Mouse (Mus musculus) lung, embryonic 15.5 days (tissue): ENCODE measurements at regions not wholly inside any gene's neighbourhood (a gene's known extent, or its start where the extent isn't known, plus 50 kb on each side); places are given as distances from the start of the nearest gene placed in this dataset.

ENCODE experiments used
- ATAC-seq: fragments of 200-750 bp; cut with Nextera tagmentation; 2 replicates; pipeline ENCODE4 v1.8.0; 2017; ENCODE audit warnings: moderate number of reproducible peaks, borderline replicate concordance; ENCODE audit not compliant: low FRiP score, low TSS enrichment; ENCODE audit errors: extremely low read depth
- H3K27ac ChIP-seq: fragments of 300-500 bp; sonication (generic); 2 replicates; pipeline ENCODE4 v1.5.1; 2015; ENCODE audit warnings: moderate library complexity, mild to moderate bottlenecking, inconsistent platforms
- H3K27me3 ChIP-seq: fragments of 300-500 bp; sonication (generic); 2 replicates; pipeline ENCODE4 v1.6.1; 2015; ENCODE audit warnings: inconsistent platforms
- H3K36me3 ChIP-seq: fragments of 300-500 bp; sonication (generic); 2 replicates; pipeline ENCODE4 v1.6.1; 2015; ENCODE audit warnings: inconsistent platforms
- H3K4me1 ChIP-seq: fragments of 300-500 bp; sonication (generic); 2 replicates; pipeline ENCODE4 v1.6.1; 2015; ENCODE audit warnings: inconsistent platforms
- H3K4me2 ChIP-seq: fragments of 300-500 bp; sonication (generic); 2 replicates; pipeline ENCODE4 v1.6.1; 2015; ENCODE audit warnings: inconsistent platforms, mild to moderate bottlenecking, moderate library complexity
- H3K4me3 ChIP-seq: fragments of 300-500 bp; sonication (generic); 2 replicates; pipeline ENCODE4 v1.5.1; 2015; ENCODE audit warnings: mild to moderate bottlenecking, inconsistent platforms
- H3K9ac ChIP-seq: fragments of 300-500 bp; sonication (generic); 2 replicates; pipeline ENCODE4 v1.6.1; 2015; ENCODE audit warnings: inconsistent platforms
- H3K9me3 ChIP-seq: fragments of 300-500 bp; sonication (generic); 2 replicates; pipeline ENCODE4 v1.6.1; 2016; ENCODE audit warnings: inconsistent platforms
- WGBS: fragments of 180-500 bp; shearing (Covaris S2); methylation state at CpG from one replicate; pipeline ENCODE4 v1.1.7; 2015; 5-methylcytosine and 5-hydroxymethylcytosine counted together

DNA sequence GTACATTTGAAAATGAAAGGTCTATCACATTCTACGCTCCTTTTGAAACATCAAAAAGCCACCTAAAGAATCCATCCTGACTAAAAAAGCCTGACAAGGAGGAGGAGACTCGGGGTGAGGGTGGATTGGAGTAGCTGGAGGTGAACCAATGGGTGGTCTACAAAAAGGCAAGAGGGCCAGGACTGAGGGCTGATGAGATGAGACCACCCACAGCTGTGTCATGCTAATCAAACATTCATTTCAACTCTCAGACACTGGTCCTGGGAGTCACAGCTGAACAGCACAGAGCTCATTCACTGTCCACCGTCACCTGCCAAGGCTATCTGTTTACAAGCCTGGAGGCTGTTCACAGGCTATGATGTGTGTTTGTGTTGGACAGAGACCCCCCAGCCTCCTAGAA, 244.3 kb upstream of the Slc7a11 start:
- Histone ChIP-seq H3K4me1 (no peaks in the 10 kb centered on the region), H3K27ac (no peak overlapping the region), H3K9ac (no peak overlapping the region), H3K27me3 (no peaks in the 10 kb centered on the region), H3K36me3 (no peaks in the 10 kb centered on the region), H3K4me3 (no peak overlapping the region), H3K9me3 (no peaks in the 10 kb centered on the region), H3K4me2 (no peak overlapping the region)
- no peak for ATAC-seq
- 46% methylated on average over 3 of the region's 3 CpGs for WGBS

DNA sequence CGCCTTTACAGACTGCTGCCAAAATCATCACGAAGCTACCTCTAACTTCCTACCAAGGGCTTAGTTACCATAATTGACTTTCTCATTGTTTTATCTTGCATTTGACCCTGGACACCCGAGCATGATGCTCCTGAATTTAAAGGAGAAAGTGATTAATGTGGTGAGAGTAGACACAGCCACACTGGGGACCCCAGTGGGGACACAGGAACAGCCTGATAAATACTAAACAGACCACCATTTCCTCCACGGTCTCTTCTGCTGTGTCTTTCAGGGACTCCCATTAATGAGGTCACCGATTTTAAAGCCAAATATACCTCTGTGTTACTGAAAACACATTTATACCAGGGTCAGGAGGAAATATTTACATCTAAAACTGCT, 235.2 kb upstream of the Slc7a11 start:
- no peak overlapping the region for H3K4me3 ChIP-seq
- H3K9me3 ChIP-seq = no peaks in the 10 kb centered on the region
- H3K4me2 ChIP-seq = no peak overlapping the region
- 33% methylated on average over 5 of the region's 5 CpGs for WGBS
- no peak overlapping the region for H3K27ac ChIP-seq
- H3K9ac ChIP-seq = no peak overlapping the region
- H3K4me1 ChIP-seq = no peaks in the 10 kb centered on the region
- ATAC-seq = no peak
- H3K36me3 ChIP-seq = no peaks in the 10 kb centered on the region
- no peaks in the 10 kb centered on the region for H3K27me3 ChIP-seq

DNA sequence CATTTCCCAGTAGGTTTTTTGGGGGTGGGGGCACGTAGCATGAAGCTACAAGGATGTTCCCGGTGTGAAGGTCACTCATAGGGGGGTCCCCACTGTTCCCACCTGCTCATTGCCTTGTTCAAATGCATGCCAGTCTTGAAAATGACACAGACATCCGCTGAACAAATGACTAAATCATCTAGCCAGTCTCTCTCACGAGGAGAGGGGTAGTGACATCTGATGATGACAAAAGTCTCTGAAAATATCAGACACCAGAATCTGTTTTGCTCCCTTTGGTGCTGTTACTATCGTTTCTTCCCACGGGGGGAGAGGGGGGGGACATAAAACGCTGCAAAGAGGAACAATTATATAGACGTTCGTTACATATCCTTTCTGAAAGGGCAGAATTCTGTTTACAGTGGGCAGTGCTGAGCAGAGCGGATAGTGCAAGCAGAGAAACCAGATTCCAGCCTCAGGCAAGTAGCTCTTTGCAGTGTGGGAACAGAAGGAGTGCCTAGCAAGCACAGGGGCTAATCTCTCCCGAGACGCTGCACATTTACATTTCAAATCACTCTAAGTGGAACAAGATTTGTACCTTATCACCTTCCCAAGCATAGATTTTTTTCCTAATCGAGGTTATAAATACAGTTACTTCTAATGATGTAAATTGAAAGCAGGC, 234.7 kb upstream of the Slc7a11 start:
- H3K9me3 ChIP-seq = no peaks in the 10 kb centered on the region
- no peaks in the 10 kb centered on the region for H3K4me1 ChIP-seq
- H3K27ac ChIP-seq = no peak overlapping the region
- no peaks in the 10 kb centered on the region for H3K36me3 ChIP-seq
- no peak overlapping the region for H3K9ac ChIP-seq
- no peak for ATAC-seq
- WGBS = 29% methylated on average over 13 of the region's 13 CpGs
- H3K27me3 ChIP-seq = no peaks in the 10 kb centered on the region
- H3K4me3 ChIP-seq = no peak overlapping the region
- H3K4me2 ChIP-seq = no peak overlapping the region

DNA sequence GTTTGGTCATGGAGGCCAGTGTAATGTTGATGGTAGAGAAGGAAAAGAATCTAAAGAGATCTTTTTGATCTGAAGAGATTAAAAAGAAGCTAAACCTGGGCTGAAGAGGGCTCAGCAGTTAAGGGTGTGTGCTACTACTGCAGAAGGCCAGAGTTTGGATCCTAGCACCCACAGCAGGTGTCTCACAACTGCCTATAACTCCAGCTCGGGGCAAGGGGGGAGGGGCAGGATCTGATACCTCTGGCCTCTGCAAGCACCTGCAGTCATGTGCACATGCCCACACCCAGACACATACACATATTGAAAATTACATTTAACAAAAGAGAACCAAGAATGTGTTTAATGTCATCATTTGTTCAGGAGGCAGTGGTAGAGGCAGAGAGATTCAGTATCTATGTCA, 232.4 kb upstream of the Slc7a11 start:
- no peaks in the 10 kb centered on the region for H3K27me3 ChIP-seq
- WGBS = 53% methylated on average over 1 of the region's 1 CpGs
- no peak overlapping the region for H3K9ac ChIP-seq
- no peaks in the 10 kb centered on the region for H3K36me3 ChIP-seq
- H3K4me3 ChIP-seq = no peak overlapping the region
- no peak overlapping the region for H3K4me2 ChIP-seq
- H3K9me3 ChIP-seq = no peaks in the 10 kb centered on the region
- no peak overlapping the region for H3K27ac ChIP-seq
- H3K4me1 ChIP-seq = no peaks in the 10 kb centered on the region
- ATAC-seq = no peak

DNA sequence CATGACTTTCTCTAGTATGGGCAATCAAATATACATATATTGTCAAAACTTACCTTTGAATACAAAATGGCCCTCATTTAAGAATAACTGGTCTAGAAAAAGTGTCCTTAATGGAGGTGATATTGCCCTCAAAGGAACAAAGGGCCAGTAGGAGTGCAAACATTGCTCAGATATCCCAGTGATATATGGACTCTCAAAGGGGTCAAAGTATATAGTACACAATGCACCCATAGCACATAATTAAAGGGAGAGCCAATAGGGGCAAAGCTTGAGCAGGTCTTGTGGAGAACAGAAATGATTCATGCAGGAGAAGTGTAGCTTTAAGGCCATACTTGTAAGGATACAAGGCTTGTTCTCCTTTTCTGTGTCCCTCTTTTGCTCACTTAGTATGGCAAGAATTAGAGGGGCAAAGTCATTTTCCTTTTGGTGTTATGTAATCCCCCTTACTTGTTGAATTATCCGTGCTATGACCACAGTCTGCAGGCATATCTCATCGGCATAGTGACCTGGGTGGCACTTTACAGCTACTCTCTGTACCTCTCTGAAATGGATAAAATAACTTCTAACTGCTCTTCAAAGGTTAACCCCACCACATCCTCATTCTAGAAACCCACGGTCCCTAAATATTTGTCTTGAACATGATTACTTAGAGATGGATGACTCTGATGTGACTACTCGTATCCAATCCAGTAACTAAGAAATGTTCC, 231.6 kb upstream of the Slc7a11 start:
- H3K4me3 ChIP-seq = no peak overlapping the region
- no peak overlapping the region for H3K27ac ChIP-seq
- H3K4me1 ChIP-seq = no peaks in the 10 kb centered on the region
- no peaks in the 10 kb centered on the region for H3K27me3 ChIP-seq
- WGBS = 64% methylated on average over 4 of the region's 4 CpGs
- H3K4me2 ChIP-seq = no peak overlapping the region
- no peaks in the 10 kb centered on the region for H3K9me3 ChIP-seq
- H3K9ac ChIP-seq = no peak overlapping the region
- H3K36me3 ChIP-seq = no peaks in the 10 kb centered on the region
- ATAC-seq = no peak

DNA sequence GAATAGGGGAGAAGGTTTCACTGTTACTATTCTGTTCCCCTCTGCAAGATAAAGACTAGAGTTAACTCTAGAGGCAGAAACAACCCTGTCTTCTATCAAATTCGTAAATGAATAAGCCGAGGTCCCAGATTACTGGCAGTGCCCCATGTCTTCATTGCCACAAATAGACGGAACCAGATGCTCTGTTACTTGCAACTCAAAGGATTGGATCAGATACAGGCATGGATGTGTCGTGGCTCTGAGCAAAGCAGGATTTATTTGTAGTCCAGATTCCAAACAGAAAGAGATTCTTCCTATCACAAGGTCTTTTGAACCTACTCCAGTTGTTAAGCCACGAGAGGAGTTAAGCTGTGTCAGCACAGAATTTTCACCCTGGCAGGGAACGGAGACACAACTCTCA, 221.9 kb upstream of the Slc7a11 start:
- ATAC-seq = no peak
- Histone ChIP-seq H3K36me3 (no peaks in the 10 kb centered on the region), H3K9ac (no peak overlapping the region), H3K27ac (no peak overlapping the region), H3K4me2 (no peak overlapping the region), H3K4me3 (no peak overlapping the region), H3K9me3 (no peaks in the 10 kb centered on the region), H3K27me3 (no peaks in the 10 kb centered on the region), H3K4me1 (no peaks in the 10 kb centered on the region)
- WGBS = 56% methylated on average over 6 of the region's 6 CpGs

DNA sequence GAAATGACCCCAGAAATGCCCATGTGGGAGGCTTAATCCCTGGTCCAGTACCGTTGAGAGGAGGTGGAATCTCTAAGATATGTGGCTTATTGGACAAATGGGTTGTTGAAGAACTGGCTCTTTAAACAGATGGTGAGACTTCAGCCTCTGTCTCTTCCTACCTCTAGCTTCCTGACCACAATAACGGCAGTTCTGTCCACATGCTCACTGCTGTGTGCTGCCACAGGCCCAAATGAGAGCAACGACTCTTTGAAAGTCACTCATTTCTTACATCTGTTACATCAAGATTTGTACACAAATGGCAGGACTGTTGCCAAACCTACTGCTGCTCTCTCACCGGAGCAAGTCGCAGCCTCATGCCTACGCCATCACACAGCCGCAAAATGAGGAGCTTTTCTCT, 217.6 kb upstream of the Slc7a11 start:
- no peaks in the 10 kb centered on the region for H3K36me3 ChIP-seq
- no peak overlapping the region for H3K27ac ChIP-seq
- H3K4me2 ChIP-seq = no peak overlapping the region
- ATAC-seq = no peak
- H3K27me3 ChIP-seq = no peaks in the 10 kb centered on the region
- H3K9me3 ChIP-seq = no peaks in the 10 kb centered on the region
- 62% methylated on average over 7 of the region's 7 CpGs for WGBS
- H3K9ac ChIP-seq = no peak overlapping the region
- H3K4me3 ChIP-seq = no peak overlapping the region
- H3K4me1 ChIP-seq = no peaks in the 10 kb centered on the region

DNA sequence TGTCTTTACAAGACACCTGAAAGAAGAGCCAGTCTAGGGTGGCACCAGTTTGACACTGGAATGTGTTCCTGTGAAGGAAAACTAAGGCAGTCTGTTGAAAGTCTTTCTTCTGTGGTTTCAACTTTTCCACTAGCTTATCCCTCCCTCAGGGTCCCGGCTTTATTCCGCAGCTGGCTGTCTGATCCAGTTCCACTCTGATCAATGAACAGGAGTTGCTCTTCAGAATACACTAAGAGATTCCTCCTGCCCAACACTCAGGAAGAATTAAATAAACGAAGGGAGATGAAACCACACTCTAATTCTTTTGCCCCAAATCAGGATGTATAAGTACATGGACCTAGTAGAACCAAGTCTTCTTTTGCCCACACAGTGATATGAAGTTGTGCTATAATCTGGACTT, 217.2 kb upstream of the Slc7a11 start:
- H3K9me3 ChIP-seq = no peaks in the 10 kb centered on the region
- no peak for ATAC-seq
- H3K4me3 ChIP-seq = no peak overlapping the region
- H3K27me3 ChIP-seq = no peaks in the 10 kb centered on the region
- no peak overlapping the region for H3K27ac ChIP-seq
- WGBS = 73% methylated on average over 3 of the region's 3 CpGs
- H3K36me3 ChIP-seq = no peaks in the 10 kb centered on the region
- H3K4me2 ChIP-seq = no peak overlapping the region
- no peak overlapping the region for H3K9ac ChIP-seq
- H3K4me1 ChIP-seq = no peaks in the 10 kb centered on the region

DNA sequence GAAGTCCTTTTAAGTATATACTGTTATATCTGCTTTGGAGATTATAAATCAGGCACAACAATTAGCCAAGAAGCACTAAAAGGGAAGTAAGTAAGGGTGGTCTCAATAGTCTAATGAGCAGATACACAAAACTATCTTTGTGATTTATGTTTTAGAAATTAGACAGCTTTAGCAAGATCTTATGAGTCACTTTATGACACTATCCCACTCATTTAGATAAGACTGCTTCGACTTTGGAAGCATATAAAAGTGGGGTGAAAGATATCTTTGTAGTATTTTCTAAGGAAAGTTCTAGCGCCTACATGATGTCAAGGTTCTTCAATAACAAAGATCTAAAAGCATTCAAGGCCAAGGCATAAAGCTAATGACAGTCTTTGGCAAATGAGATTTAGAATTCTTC, 214.5 kb upstream of the Slc7a11 start:
- no peak overlapping the region for H3K27ac ChIP-seq
- WGBS = 65% methylated on average over 2 of the region's 2 CpGs
- no peak overlapping the region for H3K4me2 ChIP-seq
- H3K36me3 ChIP-seq = no peaks in the 10 kb centered on the region
- no peak overlapping the region for H3K4me3 ChIP-seq
- no peaks in the 10 kb centered on the region for H3K9me3 ChIP-seq
- no peaks in the 10 kb centered on the region for H3K4me1 ChIP-seq
- no peak overlapping the region for H3K9ac ChIP-seq
- H3K27me3 ChIP-seq = no peaks in the 10 kb centered on the region
- ATAC-seq = no peak

DNA sequence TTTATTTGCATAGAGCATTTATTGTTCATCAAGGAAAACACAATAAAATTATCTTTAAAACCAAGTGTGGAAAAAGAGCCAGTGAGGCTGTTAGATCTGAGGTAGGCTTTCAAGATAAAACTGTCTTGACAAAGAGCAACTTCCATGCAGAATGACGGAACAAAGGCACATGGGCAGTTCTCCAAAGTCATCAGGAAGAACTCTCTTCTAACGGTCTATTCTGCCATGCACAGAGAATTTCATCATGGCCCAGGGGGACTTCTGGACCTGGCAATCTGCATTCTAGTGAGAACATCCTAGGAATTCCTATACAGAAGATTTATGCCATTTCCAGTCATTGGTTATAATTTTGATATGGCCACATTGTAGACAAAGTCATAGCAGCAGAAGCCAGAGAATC, 211.0 kb upstream of the Slc7a11 start:
- Histone ChIP-seq H3K36me3 (no peaks in the 10 kb centered on the region), H3K27ac (no peak overlapping the region), H3K9me3 (no peaks in the 10 kb centered on the region), H3K4me1 (no peaks in the 10 kb centered on the region), H3K9ac (no peak overlapping the region), H3K4me2 (no peak overlapping the region), H3K4me3 (no peak overlapping the region), H3K27me3 (no peaks in the 10 kb centered on the region)
- WGBS = 63% methylated on average over 2 of the region's 2 CpGs
- no peak for ATAC-seq

DNA sequence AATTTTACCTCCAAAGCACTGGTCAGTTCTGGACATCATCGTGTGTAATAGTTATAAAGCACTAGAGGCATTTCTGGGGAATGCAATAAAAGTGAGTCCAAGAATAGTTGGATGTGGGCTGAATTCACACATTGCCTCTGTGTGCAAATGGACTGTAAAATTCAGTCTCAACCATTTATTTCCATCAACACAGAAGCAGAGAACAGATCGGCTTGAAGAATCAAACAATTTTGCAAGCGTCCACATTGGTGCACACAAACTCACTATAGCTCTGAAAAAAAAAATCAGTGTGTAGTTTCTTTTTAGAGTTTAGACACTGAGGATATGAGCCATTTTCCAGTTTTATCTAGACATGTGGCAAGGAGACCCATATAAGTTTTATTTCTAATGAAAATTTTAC, 208.9 kb upstream of the Slc7a11 start:
- no peak overlapping the region for H3K4me2 ChIP-seq
- WGBS = 92% methylated on average over 3 of the region's 3 CpGs
- no peaks in the 10 kb centered on the region for H3K27me3 ChIP-seq
- H3K4me3 ChIP-seq = no peak overlapping the region
- H3K27ac ChIP-seq = no peak overlapping the region
- no peak for ATAC-seq
- no peaks in the 10 kb centered on the region for H3K9me3 ChIP-seq
- H3K4me1 ChIP-seq = no peaks in the 10 kb centered on the region
- H3K36me3 ChIP-seq = no peaks in the 10 kb centered on the region
- no peak overlapping the region for H3K9ac ChIP-seq

DNA sequence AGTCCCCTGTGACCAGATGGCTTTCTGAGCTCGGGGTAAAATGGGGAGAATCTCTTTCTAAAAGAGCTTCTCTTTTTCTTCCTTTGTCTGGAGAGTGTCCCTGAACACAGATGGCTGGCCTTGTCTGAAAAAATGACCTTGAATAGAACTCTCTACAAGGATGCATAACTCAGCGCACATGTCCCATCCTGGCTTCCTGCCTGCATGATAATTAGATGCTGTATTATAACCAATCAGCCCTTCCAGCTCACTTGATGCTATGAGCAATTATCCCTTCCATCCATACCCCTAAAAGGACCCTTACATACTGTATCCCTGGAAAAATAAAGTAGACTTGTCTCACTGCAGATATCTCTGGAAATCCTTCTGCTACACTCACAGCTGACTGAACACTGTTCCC, 199.7 kb upstream of the Slc7a11 start:
- Histone ChIP-seq H3K4me3 (no peak overlapping the region), H3K9ac (no peak overlapping the region), H3K4me1 (no peaks in the 10 kb centered on the region), H3K36me3 (no peaks in the 10 kb centered on the region), H3K9me3 (no peaks in the 10 kb centered on the region), H3K4me2 (no peak overlapping the region), H3K27me3 (no peaks in the 10 kb centered on the region), H3K27ac (no peak overlapping the region)
- ATAC-seq = no peak
- WGBS = 66% methylated on average over 2 of the region's 2 CpGs

DNA sequence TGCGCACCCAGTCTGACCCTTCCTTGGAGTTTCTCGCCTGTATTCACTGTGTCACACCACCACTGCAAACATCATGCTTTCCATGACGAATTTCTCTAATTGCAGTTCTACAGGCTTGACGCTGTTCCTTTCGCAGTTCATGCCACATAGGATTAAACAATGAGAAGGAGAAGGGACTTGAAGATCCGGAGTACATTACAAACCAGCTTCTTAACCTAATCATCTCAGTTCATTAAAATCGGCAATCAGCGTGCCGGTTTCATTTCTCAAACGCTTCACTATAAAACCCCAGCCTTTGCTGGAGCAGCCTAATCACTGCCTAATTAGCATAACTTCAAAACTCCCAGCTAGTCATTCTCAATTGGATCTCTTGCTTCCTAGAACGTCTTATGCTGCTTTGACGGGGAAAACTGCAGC, 196.5 kb upstream of the Slc7a11 start:
- H3K27ac ChIP-seq = no peak overlapping the region
- H3K9ac ChIP-seq = no peak overlapping the region
- no peak overlapping the region for H3K4me2 ChIP-seq
- no peak for ATAC-seq
- H3K27me3 ChIP-seq = no peaks in the 10 kb centered on the region
- no peak overlapping the region for H3K4me3 ChIP-seq
- no peaks in the 10 kb centered on the region for H3K4me1 ChIP-seq
- H3K9me3 ChIP-seq = no peaks in the 10 kb centered on the region
- WGBS = 82% methylated on average over 12 of the region's 12 CpGs
- H3K36me3 ChIP-seq = no peaks in the 10 kb centered on the region
